Mouse (Mus musculus): ENCODE results near the gene Hist1h3c.
"Not testable (repeated sequence)": the region's sequence is repeated elsewhere in the genome, so short reads cannot be mapped to it uniquely, and the experiment has no call there.

Gene Hist1h3c

DNA sequence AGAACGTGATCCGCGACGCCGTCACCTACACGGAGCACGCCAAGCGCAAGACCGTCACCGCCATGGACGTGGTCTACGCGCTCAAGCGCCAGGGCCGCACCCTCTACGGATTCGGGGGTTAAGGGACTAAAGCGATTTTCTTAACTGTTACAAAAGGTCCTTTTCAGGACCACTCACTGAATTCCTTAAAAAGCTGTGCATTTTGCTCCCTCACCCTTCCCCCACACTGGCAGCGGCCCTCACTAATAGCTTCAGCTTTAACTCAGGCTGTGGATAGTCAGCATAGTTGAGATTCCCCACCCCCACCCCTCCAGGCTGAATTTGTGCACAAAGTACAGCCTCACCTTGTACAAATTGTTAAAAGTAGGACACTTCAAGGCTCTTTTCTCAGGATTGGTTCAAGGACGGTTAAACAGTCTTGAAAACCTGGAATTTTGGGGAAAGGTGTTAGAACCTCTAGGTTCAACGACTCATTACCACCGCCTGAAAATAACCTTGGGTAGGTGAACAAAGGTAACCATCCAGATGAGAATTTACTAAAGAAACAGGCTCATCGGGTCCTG, 11.9 kb upstream of the Hist1h3c start:
- DNase-seq = no peak

DNA sequence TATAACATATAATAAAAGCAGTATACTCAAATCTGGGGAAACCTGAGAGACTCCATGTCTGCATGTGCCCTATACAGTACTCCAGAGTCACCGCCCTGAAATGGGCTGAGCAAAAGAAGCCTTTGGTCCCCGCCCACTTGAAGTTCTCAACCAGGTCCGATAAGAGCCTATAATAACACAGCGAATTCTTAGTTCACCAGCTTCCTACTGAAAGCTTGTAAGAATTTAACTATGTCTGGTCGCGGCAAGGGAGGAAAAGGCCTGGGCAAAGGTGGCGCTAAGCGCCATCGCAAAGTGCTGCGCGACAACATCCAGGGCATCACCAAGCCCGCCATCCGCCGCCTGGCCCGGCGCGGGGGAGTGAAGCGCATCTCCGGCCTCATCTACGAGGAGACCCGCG, 11.4 kb upstream of the Hist1h3c start, which contains the start of gene Hist1h4b:
Gene Hist1h4b (plus strand): TSS at position 224 of the 400 bp plus-strand sequence.
- peak; percentile 94 for DNase-seq

DNA sequence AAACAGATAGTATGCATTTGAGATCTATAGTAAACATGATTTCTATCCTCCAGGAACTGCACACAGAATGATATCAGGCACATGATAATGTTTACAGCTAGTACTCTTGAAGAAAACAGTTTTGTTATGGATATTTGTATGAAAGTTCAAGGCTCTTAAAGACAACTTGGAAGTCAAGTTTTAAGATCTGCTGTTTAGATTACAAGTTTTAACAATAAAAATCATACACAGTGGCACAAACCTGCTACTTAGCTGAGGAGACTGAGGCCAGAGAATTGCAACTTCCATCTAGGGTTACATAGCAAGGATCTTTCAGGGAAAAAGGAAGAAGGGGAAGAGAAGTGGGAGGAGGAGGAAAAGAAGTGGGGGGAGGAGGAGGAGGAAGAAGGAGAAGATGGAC, 9.6 kb upstream of the Hist1h3c start:
- DNase-seq = no peak

DNA sequence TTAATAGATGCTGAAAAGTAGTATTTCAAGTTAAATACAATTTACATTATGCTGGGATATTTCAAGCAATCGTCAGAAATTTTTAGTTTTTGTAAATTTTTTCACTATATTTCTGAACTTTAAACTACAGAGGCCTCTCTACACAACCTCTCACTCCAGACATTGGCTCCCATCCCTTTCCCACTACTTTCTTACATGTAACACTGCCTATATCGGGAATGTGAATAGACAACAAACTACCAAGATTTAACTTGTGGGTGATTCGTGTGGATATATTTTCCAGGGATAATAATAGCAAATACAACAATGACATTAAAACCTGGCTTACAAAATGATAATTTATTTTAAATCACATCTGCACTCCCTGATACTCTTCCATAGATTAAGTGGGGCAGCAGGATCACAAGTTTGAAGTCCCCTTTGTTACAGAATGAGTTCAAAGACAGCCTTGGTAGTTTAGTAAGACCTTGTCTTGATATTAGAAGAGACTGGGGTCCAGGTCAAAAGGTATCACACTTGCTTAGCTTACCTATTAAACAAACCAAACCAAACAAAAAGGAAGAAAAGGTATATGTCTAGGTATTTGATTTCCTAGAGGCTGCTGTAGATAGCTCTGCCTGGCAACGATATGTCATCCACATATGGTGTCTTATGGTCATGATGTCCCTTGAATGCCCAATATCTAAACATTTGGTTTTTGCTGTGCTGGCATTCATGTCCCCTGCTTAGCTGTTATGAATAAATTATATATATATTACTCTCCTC, 8.1 kb upstream of the Hist1h3c start:
- no peak for DNase-seq

DNA sequence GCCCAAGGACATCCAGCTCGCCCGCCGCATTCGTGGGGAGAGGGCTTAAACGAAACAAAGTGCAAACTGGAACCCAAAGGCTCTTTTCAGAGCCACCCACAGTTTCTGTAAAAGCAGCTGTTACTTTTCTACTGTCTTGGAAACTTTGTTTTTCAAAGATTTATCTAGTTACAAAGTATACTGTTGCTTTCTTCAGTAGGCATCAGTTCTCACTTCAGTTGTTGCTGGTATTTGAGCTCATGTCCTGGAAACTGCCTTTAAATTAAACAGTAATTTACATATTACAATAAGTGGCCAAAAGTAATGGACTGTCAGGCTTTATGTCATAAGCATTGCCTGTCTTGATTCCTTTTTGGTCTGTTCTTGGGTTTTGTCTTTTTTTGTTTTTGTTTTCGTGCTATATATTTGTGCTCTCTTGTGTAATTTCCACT, 7.4 kb upstream of the Hist1h3c start:
- DNase-seq = no peak

DNA sequence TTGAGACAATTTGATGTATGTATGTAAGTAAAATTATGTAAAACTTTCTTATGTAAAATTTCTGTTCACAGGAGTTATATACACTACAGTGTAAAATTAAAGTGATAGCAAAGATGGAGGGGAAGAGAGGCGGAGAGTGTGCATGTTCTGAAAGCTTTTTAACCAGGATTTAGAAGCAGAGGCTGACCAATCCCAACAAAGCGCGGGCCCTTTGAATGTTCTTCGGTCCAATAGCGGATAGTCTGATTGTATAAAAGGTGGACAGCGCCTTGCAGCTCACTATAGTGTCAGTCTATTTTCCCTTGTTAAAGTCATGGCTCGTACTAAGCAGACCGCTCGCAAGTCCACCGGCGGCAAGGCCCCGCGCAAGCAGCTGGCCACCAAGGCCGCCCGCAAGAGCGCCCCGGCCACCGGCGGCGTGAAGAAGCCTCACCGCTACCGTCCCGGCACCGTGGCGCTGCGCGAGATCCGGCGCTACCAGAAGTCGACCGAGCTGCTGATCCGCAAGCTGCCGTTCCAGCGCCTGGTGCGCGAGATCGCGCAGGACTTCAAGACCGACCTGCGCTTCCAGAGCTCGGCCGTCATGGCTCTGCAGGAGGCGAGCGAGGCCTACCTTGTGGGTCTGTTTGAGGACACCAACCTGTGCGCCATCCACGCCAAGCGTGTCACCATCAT, 6.8 kb upstream of the Hist1h3c start, which contains the start of gene Hist1h3b:
Gene Hist1h3b (plus strand): TSS at position 201 of the 675 bp plus-strand sequence.
- DNase-seq = peak; percentile 91

DNA sequence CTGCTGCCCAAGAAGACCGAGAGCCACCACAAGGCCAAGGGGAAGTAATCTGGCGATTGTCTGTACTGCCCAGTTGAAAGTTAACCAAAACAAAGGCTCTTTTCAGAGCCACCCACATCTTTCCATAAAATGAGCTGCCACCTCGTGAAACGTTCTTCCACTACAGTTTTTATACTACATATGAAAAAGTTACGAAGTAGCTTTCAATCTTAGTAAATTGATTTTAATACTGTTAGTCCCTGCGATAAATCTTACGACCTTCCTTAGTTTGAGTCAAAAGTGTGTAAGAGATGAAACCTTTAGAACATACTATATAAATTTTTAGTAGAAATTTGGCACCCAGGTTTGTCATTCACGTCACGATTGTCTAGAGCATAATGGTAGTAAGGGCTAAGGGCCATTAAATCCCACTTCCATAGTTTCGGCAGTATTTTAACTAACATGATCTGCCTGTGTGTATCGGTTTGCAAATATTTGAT, 6.1 kb upstream of the Hist1h3c start:
- DNase-seq = no peak

DNA sequence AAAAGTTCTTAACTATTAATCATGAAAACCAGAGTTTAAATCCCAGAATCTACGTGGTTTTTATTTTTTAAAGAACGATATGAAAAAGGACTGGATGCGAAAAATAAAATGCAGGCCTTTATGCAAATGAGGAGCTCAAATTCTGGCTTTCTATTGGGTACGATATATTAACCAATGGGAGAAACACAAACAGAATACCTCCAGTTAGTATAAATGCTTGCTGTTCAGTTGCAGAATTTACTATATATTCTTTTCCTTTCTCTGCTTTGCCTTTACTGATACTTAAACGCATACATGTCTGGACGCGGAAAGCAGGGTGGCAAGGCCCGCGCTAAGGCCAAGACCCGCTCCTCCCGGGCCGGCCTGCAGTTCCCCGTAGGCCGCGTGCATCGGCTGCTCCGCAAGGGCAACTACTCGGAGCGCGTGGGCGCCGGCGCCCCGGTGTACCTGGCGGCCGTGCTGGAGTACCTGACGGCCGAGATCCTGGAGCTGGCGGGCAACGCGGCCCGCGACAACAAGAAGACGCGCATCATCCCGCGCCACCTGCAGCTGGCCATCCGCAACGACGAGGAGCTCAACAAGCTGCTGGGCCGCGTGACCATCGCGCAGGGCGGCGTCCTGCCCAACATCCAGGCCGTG, 5.6 kb upstream of the Hist1h3c start, which contains the start of gene Hist1h2ab:
Gene Hist1h2ab (plus strand): TSS at position 288 of the 639 bp plus-strand sequence.
- not testable (repeated sequence) for DNase-seq

DNA sequence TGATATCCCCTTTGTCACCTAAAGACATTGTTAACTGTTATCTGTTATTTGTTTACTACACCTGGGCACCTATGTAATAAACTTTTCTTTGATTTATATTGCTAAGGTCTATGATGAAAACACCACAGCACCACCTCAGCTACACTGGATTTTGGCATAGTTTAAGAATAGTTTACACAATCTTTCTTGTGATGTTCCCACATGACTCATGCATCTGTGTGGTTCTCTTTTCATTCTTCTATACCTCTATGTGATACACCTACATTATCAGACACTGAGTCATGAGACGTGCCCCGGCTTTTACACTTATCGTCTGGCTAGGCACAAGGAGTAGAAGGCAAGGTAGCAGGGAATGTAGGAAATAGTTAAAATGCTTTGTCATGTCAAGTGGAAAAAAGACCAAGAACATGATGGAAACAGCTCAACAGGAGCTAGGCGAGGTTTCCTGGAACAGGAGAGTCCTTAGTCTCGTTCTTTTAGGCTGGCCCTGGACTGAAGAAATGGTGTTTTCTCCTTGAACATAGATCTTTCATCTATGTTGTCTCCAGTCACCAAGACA, 4.2 kb upstream of the Hist1h3c start:
- no peak for DNase-seq

DNA sequence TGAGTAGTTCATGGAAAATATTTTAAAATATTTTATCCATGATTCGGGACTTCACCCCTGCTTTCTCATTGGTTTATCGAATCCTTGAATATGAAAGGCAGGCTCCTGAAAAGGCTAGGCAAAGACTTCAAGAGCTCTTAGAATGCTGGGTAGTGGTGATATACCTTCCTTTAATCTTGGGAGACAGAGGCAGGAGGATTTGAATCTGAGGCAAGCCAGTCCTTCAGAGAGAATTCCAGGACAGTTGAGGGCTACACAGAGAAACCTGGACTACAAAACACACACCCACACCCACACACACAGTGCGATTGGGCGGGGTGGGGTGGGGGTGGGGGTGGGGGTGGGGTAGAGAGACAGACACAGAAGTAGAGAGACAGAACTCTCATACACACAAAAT, 2.5 kb upstream of the Hist1h3c start:
- DNase-seq = no peak

DNA sequence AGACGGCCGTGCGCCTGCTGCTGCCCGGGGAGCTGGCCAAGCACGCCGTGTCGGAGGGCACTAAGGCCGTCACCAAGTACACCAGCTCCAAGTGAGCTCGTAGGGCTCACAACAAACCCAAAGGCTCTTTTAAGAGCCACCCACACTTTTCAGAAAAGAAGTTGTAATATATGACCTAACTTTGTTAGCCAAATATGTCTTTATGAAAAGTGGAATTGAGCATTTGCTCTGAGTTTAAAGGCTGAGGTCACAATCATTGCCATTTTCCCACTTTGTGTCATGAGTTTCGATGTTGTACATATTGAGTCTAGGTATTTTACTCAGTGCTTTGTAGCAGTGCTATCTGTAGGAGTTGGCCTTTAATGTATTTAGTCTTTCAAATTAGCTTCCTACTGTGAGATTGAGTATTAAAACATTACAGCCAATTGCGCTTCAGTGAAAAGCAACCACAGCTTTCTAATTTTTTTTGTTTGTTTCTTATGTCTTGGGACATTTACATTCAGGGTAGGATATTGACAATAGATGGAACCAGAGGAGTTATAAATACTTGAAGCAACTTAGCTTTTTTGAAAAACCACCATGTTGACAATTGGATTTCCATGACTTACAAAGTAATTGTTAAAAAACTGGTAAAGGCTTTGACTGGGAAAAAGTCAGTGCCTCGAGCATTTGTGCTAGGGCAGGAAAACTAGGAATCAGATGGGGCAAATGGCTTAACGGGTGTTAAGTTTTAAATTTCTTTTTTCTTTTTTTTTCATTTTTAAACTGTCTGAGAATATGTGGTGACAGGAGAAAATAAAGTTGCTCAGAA, 1.9 kb upstream of the Hist1h3c start:
- no peak for DNase-seq

DNA sequence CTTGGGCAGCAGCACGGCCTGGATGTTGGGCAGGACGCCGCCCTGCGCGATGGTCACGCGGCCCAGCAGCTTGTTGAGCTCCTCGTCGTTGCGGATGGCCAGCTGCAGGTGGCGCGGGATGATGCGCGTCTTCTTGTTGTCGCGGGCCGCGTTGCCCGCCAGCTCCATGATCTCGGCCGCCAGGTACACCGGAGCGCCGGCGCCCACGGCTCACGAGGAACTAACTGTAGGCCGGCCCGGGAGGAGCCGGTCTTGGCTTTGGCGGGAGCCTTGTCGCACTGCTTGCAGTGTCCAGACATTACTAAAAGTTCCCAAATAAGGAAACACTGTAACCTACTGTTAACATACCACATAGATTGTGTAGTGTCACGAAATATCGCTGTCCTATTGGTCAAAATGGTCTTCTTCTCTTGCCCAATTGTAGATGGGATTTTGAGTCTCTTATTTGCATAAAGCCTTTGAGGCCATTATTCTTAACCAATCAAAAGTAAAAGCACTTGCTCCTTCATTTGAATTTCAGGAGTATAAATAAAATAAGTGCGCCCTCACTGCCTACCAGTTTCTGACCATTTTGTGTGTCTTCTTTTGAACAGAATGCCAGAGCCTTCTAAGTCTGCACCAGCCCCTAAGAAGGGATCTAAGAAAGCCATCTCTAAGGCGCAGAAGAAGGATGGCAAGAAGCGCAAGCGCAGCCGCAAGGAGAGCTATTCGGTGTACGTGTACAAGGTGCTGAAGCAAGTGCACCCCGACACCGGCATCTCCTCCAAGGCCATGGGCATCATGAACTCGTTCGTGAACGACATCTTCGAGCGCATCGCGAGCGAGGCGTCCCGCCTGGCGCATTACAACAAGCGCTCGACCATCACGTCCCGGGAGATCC, 1.0 kb upstream of the Hist1h3c start, which contains the start of gene Hist1h2bb:
Gene Hist1h2bb (plus strand): TSS at position 534 of the 880 bp plus-strand sequence.
- DNase-seq = peak; percentile 88

DNA sequence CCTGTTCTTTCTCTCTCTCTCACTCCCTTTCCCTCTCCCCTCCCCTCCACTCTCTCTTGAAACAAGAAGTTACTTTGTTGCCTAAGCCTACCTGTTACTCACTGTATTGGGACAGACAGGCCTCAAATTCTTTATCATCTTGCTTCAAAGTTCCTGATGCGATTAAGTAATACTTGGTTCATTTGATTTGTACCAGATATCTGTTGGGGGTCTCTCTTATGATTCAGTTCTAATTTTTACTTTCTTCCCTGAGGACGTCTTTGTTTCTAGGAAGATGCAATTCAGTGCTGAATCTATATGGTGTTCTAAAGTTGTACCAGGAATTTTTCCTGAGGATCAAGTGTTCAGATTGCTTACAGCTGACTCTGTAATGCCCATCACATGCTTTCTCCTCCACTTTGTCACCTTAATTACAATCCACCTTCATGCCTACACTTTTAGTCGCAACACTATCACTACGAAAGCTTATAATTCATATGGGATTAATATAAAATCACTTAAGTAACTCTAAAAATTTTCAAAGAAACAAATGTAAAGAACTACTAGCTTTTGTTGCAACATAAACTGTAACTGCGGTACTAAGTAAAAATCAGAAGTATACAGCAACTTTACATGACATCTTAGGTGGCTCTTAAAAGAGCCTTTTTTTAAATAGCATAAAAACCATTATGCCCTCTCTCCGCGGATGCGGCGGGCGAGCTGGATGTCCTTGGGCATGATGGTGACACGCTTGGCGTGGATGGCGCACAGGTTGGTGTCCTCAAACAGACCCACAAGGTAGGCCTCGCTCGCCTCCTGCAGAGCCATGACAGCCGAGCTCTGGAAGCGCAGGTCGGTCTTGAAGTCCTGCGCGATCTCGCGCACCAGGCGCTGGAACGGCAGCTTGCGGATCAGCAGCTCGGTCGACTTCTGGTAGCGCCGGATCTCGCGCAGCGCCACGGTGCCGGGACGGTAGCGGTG, 701 bp downstream of the Hist1h3c start:
- no peak for DNase-seq

DNA sequence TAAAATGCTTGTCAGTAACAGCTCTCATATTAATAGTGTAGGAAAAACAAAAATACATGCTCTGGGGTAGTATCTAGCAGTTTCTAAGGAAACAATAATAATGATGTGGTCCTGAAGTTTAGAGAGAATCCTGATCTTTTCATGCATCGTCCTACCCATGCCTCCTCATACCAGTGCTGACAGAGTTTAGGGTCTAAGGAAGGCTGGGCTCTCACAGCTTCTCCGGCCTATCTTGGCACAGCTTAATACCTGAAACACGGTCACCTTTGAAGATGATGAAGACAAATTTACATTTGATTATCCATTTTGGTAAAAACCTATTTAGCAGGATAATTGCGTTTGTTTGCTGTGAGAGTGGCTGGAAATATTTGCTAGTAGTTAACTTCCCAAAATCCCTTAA, 1.4 kb downstream of the Hist1h3c start:
- DNase-seq = no peak

DNA sequence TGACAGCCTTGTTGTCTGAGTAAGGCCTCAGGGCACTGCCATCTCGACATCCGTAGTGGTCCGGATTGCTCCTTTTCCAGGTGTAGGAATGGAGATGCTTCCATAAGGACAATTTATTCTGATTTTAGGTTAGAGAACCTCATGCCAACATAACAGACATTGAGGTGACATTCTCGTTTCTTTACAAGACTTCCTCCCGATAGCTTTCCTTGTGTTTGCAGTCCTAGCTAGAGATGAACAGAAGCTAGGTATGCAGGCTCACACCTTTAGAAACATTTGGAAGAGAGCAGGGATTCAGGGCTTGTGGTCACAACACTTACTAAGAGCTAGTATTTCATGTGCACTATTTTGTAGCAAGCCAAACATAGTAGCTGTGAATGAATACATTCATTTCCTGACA, 2.2 kb downstream of the Hist1h3c start:
- no peak for DNase-seq

DNA sequence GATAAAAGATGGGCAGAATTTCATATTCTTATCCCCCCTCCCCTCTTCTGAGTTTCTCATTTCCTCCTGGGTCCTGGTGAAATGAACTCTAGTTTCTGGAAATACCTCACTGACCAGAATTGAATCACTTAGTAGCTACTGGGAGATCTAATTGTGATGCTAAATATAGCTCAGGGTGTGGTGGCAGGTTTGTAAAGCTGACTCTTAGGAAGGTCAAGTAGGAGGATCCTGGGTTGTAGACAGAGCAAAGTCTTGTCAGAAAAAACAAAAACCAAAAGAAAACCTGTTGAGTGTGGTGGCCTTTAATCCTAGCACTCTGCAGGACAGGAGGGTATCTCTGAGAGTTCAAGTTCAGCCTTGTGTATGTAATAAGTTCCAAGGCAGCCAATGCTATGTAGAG, 3.4 kb downstream of the Hist1h3c start:
- no peak for DNase-seq

DNA sequence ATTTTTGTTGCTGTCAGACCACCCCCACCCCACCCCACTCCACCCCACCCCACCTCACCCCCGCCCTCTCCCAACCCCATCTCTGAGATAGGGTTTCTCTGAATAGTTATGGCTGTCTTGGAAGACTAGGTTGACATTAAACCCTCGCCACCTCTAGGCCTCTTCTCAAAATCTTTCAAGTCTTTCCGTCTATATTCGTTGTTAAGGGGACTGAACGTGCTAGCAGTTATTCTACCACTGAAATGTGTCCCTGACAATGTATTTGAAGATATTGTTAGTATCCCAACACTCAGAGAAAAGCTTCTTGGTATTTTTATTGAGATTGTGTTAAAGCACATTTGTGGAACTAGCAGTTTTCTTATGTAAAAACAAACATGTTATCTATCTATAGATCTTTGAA, 4.5 kb downstream of the Hist1h3c start:
- DNase-seq = no peak

DNA sequence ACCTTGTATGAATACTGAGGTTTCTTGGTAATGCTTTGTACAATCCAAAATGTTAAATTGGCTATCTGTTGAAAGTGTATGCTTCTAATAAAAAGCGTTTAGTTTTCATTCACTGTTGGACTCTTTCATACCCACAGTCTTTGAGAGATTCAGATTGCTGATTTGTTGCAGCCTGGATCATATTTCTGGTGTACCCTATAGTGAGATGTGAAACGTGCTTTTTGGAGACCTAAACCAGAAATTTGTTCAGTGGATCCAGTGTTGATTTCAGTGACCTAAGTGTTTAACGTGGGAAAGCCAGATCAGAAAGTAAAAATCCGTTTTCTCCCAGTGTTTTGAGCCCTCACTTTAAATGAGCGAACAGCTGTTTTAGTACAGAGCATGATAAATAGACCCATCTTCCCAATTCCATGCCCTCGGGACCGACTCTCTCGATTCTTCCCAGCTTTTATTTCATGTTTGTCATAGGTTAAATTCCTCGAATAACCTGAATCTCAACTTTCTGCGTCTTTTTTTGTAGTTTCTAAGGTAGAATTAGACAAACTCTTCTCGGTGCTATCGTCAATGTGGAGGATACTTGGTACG, 5.1 kb downstream of the Hist1h3c start:
- DNase-seq = no peak

DNA sequence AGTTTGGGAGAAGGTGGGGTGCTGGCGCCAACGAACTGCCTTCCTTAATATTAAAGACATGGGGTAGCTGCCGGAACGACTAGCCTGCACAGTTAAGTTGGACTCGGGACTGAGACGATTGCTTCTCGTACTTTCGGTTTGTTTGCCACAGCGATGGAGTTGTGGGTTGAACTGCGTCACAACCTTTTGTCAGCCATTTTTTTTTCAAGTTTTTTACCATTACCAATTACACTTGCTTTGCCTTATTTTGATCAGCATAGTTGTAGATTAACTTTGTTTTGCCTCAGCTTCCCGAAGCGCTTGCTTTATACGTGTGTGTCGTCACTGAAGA, 5.5 kb downstream of the Hist1h3c start:
- DNase-seq = no peak
